Mouse (Mus musculus): ENCODE results near the gene Zfp541. TPM values are rescaled to one million over a fixed set of nuclear protein-coding genes. Genes with fewer than 3 reads are reported as not detected.

Gene Zfp541
- polyA plus RNA-seq, 1 experiment from 2014 or later = 0.09 TPM

DNA sequence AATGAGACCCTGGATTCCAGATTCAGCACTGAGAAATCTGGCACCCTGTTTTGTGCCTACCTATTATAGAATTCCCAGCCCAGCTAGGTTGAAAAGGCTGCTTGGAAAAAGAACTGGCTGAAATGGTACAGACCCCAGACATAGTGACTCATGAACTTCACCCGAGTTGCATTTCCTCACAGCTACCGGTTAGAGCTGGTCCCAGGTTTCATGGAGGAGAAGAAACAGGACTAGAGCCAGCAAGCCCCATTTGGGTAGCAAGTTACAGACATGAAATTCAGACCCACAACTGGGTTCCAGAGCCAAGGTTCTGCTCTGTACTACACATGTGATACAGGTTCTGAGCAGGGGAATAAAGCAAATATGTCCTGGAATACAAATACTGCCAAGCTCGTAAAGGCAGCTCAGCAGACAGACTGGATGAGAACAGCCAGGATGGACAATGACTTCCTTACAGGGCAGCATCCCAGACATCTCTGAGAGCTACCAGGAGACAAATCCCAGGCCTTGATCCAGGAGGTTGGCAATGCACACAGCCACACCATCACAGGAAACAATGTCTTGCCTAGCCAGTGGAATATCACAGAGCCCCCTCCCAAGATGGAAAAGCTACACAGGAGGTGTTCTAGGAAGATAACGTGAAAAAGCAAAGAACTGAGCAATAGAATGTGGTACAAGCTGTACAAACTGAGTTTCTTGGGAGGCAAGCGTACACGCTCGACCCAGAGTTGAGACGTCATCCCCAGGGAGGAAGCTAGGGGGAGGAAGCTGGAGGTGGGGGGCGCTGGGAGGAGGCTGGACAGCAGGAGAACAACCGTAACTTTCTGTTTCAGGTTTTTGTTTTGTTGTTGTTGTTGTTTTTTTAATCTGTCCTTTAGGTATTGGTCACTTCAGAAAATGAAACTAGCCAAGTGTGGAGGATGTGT lies 18.5 kb upstream of the Zfp541 start:
- peaks cover 23% of the 10 kb centered on the region for H3K4me1 ChIP-seq (ENCODE audit: control insufficient read depth, insufficient read depth, low read length)
- no peak overlapping the region for H3K4me3 ChIP-seq (replicated peaks; ENCODE audit: low read depth, low read length)
- no peak overlapping the region for H3K9ac ChIP-seq (replicated peaks; ENCODE audit: low read length)
- ATAC-seq (ENCODE audit: low FRiP score, low TSS enrichment) (no peak), DNase-seq (no peak)
- no peaks in the 10 kb centered on the region for H3K9me3 ChIP-seq (ENCODE audit: control insufficient read depth, low read length)
- H3K36me3 ChIP-seq (ENCODE audit: control insufficient read depth, insufficient read depth, low read length) = 0 out of 2 replicates have a peak, but pooled peaks cover 3% of the 10 kb centered on the region
- 81% methylated on average over 10 of the region's 10 CpGs for WGBS
- 0 out of 2 replicates have a peak overlapping the region, but pooled peaks have one; percentile 32 for H3K27ac ChIP-seq (replicated peaks; ENCODE audit: low read depth, low read length)
- no peaks in the 10 kb centered on the region for H3K27me3 ChIP-seq (ENCODE audit: control insufficient read depth, insufficient read depth, low read length)
- H3K4me2 ChIP-seq (ENCODE audit: low read length) = no peak overlapping the region

DNA sequence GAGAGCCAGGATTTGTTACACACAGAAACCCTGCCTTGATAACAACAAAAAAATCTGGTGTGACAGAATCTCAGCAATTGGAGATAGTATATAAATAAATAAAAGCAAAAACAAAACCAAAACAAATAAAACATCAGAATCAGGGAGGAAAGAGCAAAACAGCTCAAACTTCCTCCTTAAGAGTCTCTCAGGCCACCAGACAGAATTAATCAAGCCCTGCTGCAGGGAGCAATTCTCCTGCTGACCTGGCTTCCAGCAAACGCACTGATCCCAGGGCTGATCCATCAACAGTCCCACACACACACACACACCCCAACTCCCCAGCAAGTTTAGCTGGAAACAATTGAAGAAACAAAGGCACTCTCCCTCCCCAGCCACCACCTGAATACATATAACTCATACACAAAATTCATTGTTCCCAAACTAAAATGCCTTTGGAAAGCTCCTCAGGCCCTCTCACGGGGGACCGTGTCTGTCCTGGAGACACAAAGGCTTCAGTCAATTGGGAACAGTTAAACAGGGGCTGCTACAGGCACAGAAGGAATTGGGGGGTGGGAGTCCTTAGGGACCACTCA lies 17.7 kb upstream of the Zfp541 start:
- 12% methylated on average over 3 of the region's 3 CpGs for WGBS
- H3K27ac ChIP-seq (replicated peaks; ENCODE audit: low read depth, low read length) = peak overlapping the region; percentile 39

DNA sequence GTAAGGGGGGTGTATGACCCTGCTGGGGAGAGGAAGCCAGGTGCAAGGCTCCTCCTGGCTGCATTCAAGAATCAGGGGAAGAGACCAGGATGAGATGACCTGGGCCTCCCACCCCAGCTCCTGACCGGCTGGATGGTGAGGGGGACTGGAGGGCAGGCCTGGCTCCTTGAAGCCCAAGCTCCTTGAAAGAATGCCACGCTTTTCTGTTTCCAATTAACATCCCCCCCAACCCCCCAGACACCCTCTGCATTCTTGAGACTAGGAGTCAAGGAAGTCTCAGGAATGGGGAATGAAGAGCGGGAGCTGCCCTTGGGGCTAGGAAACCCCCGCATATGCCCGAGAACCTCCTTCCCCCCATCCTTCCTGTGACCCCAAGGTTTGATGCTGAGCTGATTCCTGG lies 17.1 kb upstream of the Zfp541 start:
- no peaks in the 10 kb centered on the region for H3K9me3 ChIP-seq (ENCODE audit: control insufficient read depth, low read length)
- H3K27me3 ChIP-seq (ENCODE audit: control insufficient read depth, insufficient read depth, low read length) = no peaks in the 10 kb centered on the region
- DNase-seq = no peak
- H3K4me1 ChIP-seq (ENCODE audit: control insufficient read depth, insufficient read depth, low read length) = peaks cover 30% of the 10 kb centered on the region
- no peak overlapping the region for H3K4me3 ChIP-seq (replicated peaks; ENCODE audit: low read depth, low read length)
- ATAC-seq (ENCODE audit: low FRiP score, low TSS enrichment) = no peak
- peak overlapping the region; percentile 39 for H3K27ac ChIP-seq (replicated peaks; ENCODE audit: low read depth, low read length)
- H3K4me2 ChIP-seq (ENCODE audit: low read length) = peak overlapping the region; percentile 76
- 39% methylated on average over 5 of the region's 5 CpGs for WGBS
- 0 out of 2 replicates have a peak, but pooled peaks cover 3% of the 10 kb centered on the region for H3K36me3 ChIP-seq (ENCODE audit: control insufficient read depth, insufficient read depth, low read length)
- H3K9ac ChIP-seq (replicated peaks; ENCODE audit: low read length) = no peak overlapping the region; the same call in 1 of the 2 replicates

More for the DNA sequence above, 17.7 kb upstream of the Zfp541 start:
- Histone ChIP-seq H3K36me3 (ENCODE audit: control insufficient read depth, insufficient read depth, low read length) (0 out of 2 replicates have a peak, but pooled peaks cover 3% of the 10 kb centered on the region), H3K27me3 (ENCODE audit: control insufficient read depth, insufficient read depth, low read length) (no peaks in the 10 kb centered on the region), H3K4me3 (replicated peaks; ENCODE audit: low read depth, low read length) (no peak overlapping the region), H3K9ac (replicated peaks; ENCODE audit: low read length) (no peak overlapping the region), H3K4me2 (ENCODE audit: low read length) (peak overlapping the region; percentile 76), H3K9me3 (ENCODE audit: control insufficient read depth, low read length) (no peaks in the 10 kb centered on the region), H3K4me1 (ENCODE audit: control insufficient read depth, insufficient read depth, low read length) (peaks cover 25% of the 10 kb centered on the region)
- ATAC-seq (ENCODE audit: low FRiP score, low TSS enrichment) (no peak), DNase-seq (peak; percentile 17)

DNA sequence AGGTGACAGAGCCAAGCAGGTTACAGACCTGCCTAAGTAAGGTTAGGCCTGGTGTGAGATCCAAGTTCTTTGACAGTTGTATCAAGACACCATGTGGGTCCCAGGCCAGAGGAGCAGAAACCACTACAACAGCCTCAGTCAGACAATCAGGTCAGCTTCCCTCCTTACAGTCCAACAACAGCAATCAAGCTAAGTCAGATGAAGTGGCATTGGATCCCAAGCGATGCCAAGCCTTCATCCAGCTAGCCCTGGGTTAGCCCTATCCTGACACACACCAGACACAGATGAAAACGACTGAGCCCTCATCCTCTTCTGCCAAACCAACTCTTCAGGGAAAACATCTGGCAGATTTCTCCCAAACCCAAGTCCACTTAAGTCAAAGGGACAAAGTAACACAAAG lies 16.1 kb upstream of the Zfp541 start:
- 0 out of 2 replicates have a peak, but pooled peaks cover 3% of the 10 kb centered on the region for H3K36me3 ChIP-seq (ENCODE audit: control insufficient read depth, insufficient read depth, low read length)
- DNase-seq = no peak
- H3K4me1 ChIP-seq (ENCODE audit: control insufficient read depth, insufficient read depth, low read length) = peaks cover 37% of the 10 kb centered on the region
- H3K4me3 ChIP-seq (replicated peaks; ENCODE audit: low read depth, low read length) = peak overlapping the region; percentile 86; the same call in 1 of the 2 replicates
- WGBS = 73% methylated on average over 2 of the region's 2 CpGs
- peak overlapping the region; percentile 76 for H3K4me2 ChIP-seq (ENCODE audit: low read length)
- peak overlapping the region; percentile 99; the same call in 1 of the 2 replicates for H3K9ac ChIP-seq (replicated peaks; ENCODE audit: low read length)
- ATAC-seq (ENCODE audit: low FRiP score, low TSS enrichment) = no peak
- H3K27me3 ChIP-seq (ENCODE audit: control insufficient read depth, insufficient read depth, low read length) = no peaks in the 10 kb centered on the region
- no peaks in the 10 kb centered on the region for H3K9me3 ChIP-seq (ENCODE audit: control insufficient read depth, low read length)
- H3K27ac ChIP-seq (replicated peaks; ENCODE audit: low read depth, low read length) = no peak overlapping the region

DNA sequence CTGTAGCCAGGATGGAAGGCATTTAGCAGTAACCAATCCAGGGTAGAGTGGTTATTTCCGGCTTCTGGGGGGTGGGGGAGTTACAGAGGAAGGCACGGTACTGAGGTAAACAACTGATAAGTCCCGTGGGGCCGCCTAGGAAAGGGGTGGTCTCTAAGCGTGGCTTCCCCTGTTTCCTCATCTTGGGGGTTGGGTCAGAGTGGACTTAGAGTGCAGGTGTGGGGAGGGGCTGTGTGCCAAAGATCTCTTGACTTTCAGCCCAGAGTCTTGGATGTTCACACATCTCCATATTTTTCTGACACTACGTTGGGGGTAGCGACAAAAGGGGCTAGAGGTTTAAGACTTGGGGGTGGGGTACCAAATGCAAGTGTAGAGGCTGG lies 15.5 kb upstream of the Zfp541 start:
- Histone ChIP-seq H3K27ac (replicated peaks; ENCODE audit: low read depth, low read length) (peak overlapping the region; percentile 99), H3K9me3 (ENCODE audit: control insufficient read depth, low read length) (no peaks in the 10 kb centered on the region), H3K4me2 (ENCODE audit: low read length) (peak overlapping the region; percentile 76), H3K9ac (replicated peaks; ENCODE audit: low read length) (peak overlapping the region; percentile 99), H3K4me3 (replicated peaks; ENCODE audit: low read depth, low read length) (peak overlapping the region; percentile 86), H3K4me1 (ENCODE audit: control insufficient read depth, insufficient read depth, low read length) (peaks cover 37% of the 10 kb centered on the region), H3K27me3 (ENCODE audit: control insufficient read depth, insufficient read depth, low read length) (no peaks in the 10 kb centered on the region), H3K36me3 (ENCODE audit: control insufficient read depth, insufficient read depth, low read length) (0 out of 2 replicates have a peak, but pooled peaks cover 3% of the 10 kb centered on the region)
- 3% methylated on average over 7 of the region's 7 CpGs for WGBS
- no peak; the same call in 1 of the 2 replicates for ATAC-seq (ENCODE audit: low FRiP score, low TSS enrichment)
- peak; percentile 65 for DNase-seq

DNA sequence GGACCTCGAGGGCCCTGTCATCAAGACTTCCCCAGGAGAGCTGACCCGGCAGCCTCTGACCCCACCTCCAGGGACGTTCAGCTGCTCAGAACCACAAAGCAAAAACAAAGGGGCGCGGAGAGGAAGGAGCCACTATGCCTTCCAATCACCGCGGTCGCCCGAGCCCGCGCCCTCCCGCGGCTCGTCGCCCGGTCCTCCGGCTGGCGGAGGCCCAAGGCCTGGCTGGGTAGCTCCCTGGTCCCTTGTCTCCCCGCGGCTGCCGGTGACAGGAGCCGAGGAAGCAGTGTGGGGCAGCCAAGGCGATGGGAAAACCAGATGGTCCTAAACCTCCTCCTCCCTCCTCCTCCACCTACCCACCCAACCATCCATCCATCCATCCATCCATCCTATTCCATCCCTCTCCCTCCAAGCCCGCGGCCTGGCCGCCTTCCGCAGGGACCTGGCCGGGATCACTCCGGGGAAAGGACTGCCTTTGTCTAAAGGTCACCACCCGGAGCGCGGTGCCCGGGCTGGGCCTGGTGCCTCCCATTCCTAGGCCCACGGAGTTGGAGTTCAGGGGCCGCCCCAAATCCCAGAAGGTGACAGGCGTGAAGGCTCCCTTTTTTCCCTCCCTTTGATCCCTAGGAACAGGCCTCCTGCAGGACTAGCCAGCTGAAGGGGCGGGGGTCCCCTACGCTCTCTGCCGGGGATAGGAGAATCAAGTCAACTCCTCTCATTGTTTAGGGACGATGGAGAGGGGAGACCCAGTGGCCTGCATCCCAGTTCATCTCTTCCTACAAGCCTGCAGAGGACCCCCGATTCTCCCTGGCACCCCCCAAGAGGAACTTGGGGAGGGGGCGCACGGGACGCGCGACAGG lies 14.9 kb upstream of the Zfp541 start:
- H3K4me3 ChIP-seq (replicated peaks; ENCODE audit: low read depth, low read length) = peak overlapping the region; percentile 86
- DNase-seq (peak; percentile 78), ATAC-seq (ENCODE audit: low FRiP score, low TSS enrichment) (peak; percentile 22)
- peak overlapping the region; percentile 76 for H3K4me2 ChIP-seq (ENCODE audit: low read length)
- H3K9me3 ChIP-seq (ENCODE audit: control insufficient read depth, low read length) = no peaks in the 10 kb centered on the region
- H3K9ac ChIP-seq (replicated peaks; ENCODE audit: low read length) = peak overlapping the region; percentile 99
- H3K27ac ChIP-seq (replicated peaks; ENCODE audit: low read depth, low read length) = peak overlapping the region; percentile 99
- H3K27me3 ChIP-seq (ENCODE audit: control insufficient read depth, insufficient read depth, low read length) = no peaks in the 10 kb centered on the region
- H3K36me3 ChIP-seq (ENCODE audit: control insufficient read depth, insufficient read depth, low read length) = 0 out of 2 replicates have a peak, but pooled peaks cover 3% of the 10 kb centered on the region
- H3K4me1 ChIP-seq (ENCODE audit: control insufficient read depth, insufficient read depth, low read length) = peaks cover 37% of the 10 kb centered on the region
- WGBS = under 1% methylated on average over 46 of the region's 46 CpGs

DNA sequence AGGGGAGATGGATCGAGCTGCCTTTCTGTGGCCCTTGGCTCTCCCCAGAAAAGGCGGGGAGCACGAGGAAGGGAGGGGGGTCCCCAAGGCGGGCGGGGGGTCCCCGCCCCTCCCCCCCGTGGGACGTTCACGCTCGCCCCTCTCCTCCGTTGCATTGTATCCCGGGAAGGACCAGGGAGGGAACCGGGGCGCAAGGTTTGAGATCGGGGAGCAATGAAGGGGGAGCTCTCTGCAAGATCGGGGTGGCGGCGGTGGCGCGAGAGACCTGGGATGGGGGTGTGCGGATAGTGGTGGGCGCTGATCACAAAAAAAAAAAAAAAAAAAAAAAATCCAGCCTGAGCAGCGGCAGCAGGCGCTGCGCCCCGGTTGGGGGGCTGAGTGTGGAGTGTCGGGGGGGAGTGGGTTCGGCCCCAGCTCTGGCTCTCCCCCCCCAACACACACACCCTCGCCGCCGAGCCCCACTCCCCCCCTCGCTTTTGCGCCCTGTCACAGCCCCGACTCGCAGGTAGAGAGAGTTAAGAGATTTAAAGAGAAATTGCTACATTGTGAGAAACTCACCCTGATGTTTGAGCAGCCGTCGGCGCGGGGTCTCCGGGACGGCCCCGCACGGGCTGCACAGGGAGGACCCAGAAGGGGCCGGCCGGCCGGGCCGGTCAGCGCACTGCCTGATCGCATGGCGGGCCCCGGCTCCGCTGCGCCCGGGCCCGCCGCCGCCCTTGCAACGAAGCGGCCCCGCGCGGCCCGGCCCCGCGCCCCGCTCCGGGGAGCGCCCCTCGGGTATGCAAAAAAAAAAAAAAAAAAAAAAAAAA lies 14.1 kb upstream of the Zfp541 start, which contains the start of gene Bicra:
Gene Bicra (minus strand): TSS at position 584 of the 809 bp plus-strand sequence.
- Histone ChIP-seq H3K9ac (replicated peaks; ENCODE audit: low read length) (peak within 1 kb of the TSS; percentile 99), H3K4me1 (ENCODE audit: control insufficient read depth, insufficient read depth, low read length) (peaks cover 43% of the 10 kb centered on the region), H3K4me2 (ENCODE audit: low read length) (peak within 1 kb of the TSS; percentile 76), H3K4me3 (replicated peaks; ENCODE audit: low read depth, low read length) (peak within 1 kb of the TSS; percentile 86), H3K27me3 (ENCODE audit: control insufficient read depth, insufficient read depth, low read length) (no peaks in the 10 kb centered on the region), H3K36me3 (ENCODE audit: control insufficient read depth, insufficient read depth, low read length) (0 out of 2 replicates have a peak, but pooled peaks cover 2% of the 10 kb centered on the region), H3K27ac (replicated peaks; ENCODE audit: low read depth, low read length) (peak within 1 kb of the TSS; percentile 99), H3K9me3 (ENCODE audit: control insufficient read depth, low read length) (no peaks in the 10 kb centered on the region)
- DNase-seq (peak; percentile 94), ATAC-seq (ENCODE audit: low FRiP score, low TSS enrichment) (peak; percentile 79)
- under 1% methylated on average over 69 of the region's 69 CpGs for WGBS

Data from midbrain, embryonic 14.5 days (tissue).